Mouse (Mus musculus) embryo, embryonic 9.5 days (tissue): ENCODE results near the gene Pou6f1.
"Not testable (repeated sequence)": the region's sequence is repeated elsewhere in the genome, so short reads cannot be mapped to it uniquely, and the experiment has no call there.

Experiments
- DNase-seq: peaks from one replicate; pipeline ENCODE4 v3.0.0-alpha.2; 2017; ENCODE audit errors: extremely low spot score

Gene Pou6f1

GRCm38 (mm10) chr15:100599276-100600046, at the start of gene Pou6f1:
Pou6f1 (minus strand) TSS chr15:100599984.
- peak; percentile 58 for DNase-seq

GRCm38 (mm10) chr15:100646161-100646560, 46.4 kb upstream of the Pou6f1 start:
- DNase-seq = no peak

GRCm38 (mm10) chr15:100642451-100642850, 42.7 kb upstream of the Pou6f1 start:
- no peak for DNase-seq

- DNase-seq = no peak
Measured at GRCm38 (mm10) chr15:100641226-100641810, 41.5 kb upstream of the Pou6f1 start.

- DNase-seq = no peak
Measured at GRCm38 (mm10) chr15:100639972-100640750, 40.4 kb upstream of the Pou6f1 start.

GRCm38 (mm10) chr15:100637661-100638060, 37.9 kb upstream of the Pou6f1 start:
- no peak for DNase-seq

- peak; percentile 37 for DNase-seq
Measured at GRCm38 (mm10) chr15:100636700-100637501, 37.1 kb upstream of the Pou6f1 start, which contains the start of gene Smagp. Smagp (minus strand) TSS chr15:100636940.

- peak; percentile 27 for DNase-seq
Measured at GRCm38 (mm10) chr15:100635851-100636645, 36.3 kb upstream of the Pou6f1 start.

- no peak for DNase-seq
Measured at GRCm38 (mm10) chr15:100635239-100635638, 35.5 kb upstream of the Pou6f1 start.

- DNase-seq = no peak
Measured at GRCm38 (mm10) chr15:100633341-100633740, 33.6 kb upstream of the Pou6f1 start.

- no peak for DNase-seq
Measured at GRCm38 (mm10) chr15:100632323-100632722, 32.5 kb upstream of the Pou6f1 start.

- no peak for DNase-seq
Measured at GRCm38 (mm10) chr15:100631454-100632170, 31.8 kb upstream of the Pou6f1 start.

- no peak for DNase-seq
Measured at GRCm38 (mm10) chr15:100630126-100630525, 30.3 kb upstream of the Pou6f1 start.

GRCm38 (mm10) chr15:100628797-100629196, 29.0 kb upstream of the Pou6f1 start:
- DNase-seq = no peak

- no peak for DNase-seq
Measured at GRCm38 (mm10) chr15:100627774-100628370, 28.1 kb upstream of the Pou6f1 start.

- no peak for DNase-seq
Measured at GRCm38 (mm10) chr15:100627287-100627686, 27.5 kb upstream of the Pou6f1 start.

- no peak for DNase-seq
Measured at GRCm38 (mm10) chr15:100624435-100624834, 24.7 kb upstream of the Pou6f1 start.

GRCm38 (mm10) chr15:100623754-100624153, 24.0 kb upstream of the Pou6f1 start:
- no peak for DNase-seq

GRCm38 (mm10) chr15:100622164-100622563, 22.4 kb upstream of the Pou6f1 start:
- DNase-seq = no peak

- not testable (repeated sequence) for DNase-seq
Measured at GRCm38 (mm10) chr15:100621671-100622070, 21.9 kb upstream of the Pou6f1 start.
